Mouse (Mus musculus): Measurements from ENCODE around the gene Tenm2. TPM values are rescaled to one million over a fixed set of nuclear protein-coding genes. Genes with fewer than 3 reads are reported as not detected.

The Tenm2 gene
- polyA plus RNA-seq, 1 experiment from 2014 or later: 8.6 TPM

DNA sequence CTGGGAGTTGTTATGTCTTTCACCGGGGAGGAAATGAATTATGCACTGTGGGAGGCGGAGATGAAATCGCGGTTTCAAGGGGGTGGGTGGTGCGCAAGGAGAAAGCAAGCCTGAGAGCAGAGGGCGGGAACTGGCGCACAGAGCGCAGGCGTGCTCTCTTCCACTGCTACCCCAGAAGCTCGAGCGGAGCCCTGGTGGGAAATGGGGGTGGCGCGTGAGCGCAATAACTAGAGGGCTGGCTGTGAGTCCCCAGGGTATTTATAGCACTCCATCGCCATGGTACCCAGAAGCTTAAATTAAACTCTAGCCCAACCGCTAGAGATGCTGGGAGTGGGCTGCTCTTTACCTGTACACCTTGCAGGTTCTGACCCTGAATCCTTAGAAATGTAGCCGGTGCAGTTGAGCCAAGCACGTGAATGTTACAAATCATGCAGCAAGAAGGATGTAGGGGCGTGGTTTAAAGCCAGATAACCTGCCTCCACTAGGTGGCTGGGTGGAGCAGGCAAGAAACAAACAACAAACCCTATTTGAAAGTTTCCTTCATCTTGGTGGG lies 1249.8 kb downstream of the Tenm2 start:
- peaks cover 10% of the 10 kb centered on the region for H3K4me1 ChIP-seq
- no peak overlapping the region for H3K27ac ChIP-seq
- H3K9ac ChIP-seq: 0 out of 2 replicates have a peak overlapping the region, but pooled peaks have one; percentile 17
- peak overlapping the region; percentile 59 for H3K4me2 ChIP-seq (replicated peaks)
- H3K4me3 ChIP-seq: no peak overlapping the region
- peak; percentile 55 for ATAC-seq (ENCODE audit: low FRiP score, low read depth)
- H3K9me3 ChIP-seq: no peaks in the 10 kb centered on the region
- under 1% methylated on average over 19 of the region's 19 CpGs for WGBS
- no peaks in the 10 kb centered on the region for H3K36me3 ChIP-seq
- H3K27me3 ChIP-seq (replicated peaks): peaks cover 8% of the 10 kb centered on the region; the same call in 1 of the 2 replicates

DNA sequence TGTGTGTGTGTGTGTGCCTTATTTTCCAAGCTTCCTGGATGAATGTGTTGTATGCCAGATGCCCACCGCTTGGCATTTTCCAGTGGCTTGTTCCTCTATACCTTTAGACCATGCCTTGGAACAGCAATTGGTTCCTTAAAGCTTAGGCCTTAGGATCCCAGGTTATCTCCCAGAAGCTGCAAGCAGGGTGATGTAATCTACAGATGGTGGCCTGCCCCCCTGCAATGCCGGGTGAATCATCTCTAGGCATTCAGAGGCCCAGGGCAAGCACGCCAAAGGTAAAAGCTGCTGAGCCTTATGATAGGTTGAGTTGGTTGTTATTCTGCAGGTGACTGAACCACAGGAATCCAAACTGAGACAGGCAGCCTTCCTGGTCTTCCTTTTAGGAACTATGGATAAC lies 1253.0 kb downstream of the Tenm2 start:
- H3K36me3 ChIP-seq: no peaks in the 10 kb centered on the region
- H3K4me2 ChIP-seq (replicated peaks): no peak overlapping the region
- peaks cover 30% of the 10 kb centered on the region for H3K4me1 ChIP-seq
- ATAC-seq (ENCODE audit: low FRiP score, low read depth): no peak
- H3K27me3 ChIP-seq (replicated peaks): peaks cover 8% of the 10 kb centered on the region; the same call in 1 of the 2 replicates
- H3K27ac ChIP-seq: no peak overlapping the region
- 90% methylated on average over 3 of the region's 3 CpGs for WGBS
- H3K9ac ChIP-seq: no peak overlapping the region
- no peak overlapping the region for H3K4me3 ChIP-seq
- H3K9me3 ChIP-seq: no peaks in the 10 kb centered on the region

DNA sequence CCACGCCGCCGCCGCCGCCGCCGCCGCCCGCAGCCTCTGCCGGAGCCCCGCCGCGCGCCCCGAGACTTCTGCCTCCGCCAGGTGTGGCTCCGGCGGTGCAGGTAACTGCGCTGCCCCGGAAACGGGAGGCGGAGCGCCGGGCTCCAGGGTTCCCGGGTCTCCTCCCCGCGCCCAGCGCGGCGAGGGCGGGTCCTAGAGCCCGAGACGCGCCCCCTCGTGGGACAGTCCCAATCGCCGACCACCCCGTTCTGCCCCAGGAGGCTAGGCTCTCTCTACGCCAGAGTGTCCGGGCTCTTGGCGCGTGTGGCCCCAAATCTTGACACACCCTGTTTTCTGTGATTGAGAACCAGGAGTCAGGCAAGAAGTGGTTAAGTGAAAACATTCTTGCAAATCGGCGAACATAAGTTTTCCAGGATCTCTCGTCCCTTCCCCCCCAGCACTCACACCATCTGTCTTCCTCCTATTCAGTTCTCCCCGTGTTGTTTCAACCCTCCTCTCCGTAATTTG lies 1255.3 kb downstream of the Tenm2 start, which contains the start of gene Wwc1:
Gene Wwc1 (minus strand): TSS at position 117 of the 507 bp plus-strand sequence.
- Histone ChIP-seq H3K4me2 (replicated peaks) (peak within 1 kb of the TSS; percentile 93), H3K27ac (no peak within 1 kb of the TSS), H3K9me3 (no peaks in the 10 kb centered on the region), H3K4me1 (peaks cover 39% of the 10 kb centered on the region), H3K27me3 (replicated peaks) (peaks cover 8% of the 10 kb centered on the region; the same call in 1 of the 2 replicates), H3K36me3 (no peaks in the 10 kb centered on the region), H3K4me3 (peak within 1 kb of the TSS; percentile 87), H3K9ac (peak within 1 kb of the TSS; percentile 89)
- under 1% methylated on average over 35 of the region's 47 CpGs for WGBS
- ATAC-seq (ENCODE audit: low FRiP score, low read depth): peak; percentile 81

DNA sequence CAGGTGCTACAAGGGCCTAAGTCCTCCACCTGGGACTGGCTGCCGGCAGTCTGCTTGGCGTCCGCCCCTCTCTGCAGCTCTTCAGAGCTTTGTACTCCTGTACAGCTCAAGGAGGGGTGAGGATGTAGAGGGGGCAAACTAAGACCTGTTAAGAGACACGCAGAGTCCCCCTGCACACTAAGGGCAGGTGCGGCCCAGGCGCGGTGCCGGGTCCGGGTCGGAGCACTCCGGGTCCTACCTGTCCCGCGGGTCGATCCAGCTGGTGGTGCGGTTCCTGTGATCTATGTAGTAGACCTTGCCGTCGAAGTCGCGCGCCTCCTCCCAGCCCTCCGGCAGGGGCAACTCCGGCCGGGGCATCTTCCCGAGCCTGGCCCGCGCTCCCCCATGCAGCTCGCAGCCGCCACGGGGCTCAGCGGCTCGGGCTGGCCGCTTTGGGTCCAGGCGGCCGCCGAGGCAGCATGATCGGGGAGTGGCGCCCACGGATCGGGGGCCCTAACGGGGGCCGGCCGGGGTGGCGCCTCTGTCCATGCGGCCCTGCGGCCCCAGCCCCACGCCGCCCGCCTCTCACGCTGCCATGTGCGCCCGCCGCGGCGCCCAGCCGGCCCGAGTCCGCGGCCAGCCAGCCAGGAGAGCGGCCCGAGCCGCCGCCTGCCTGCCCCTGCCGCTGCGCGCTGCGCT lies 1255.9 kb downstream of the Tenm2 start:
- Histone ChIP-seq H3K4me1 (peaks cover 39% of the 10 kb centered on the region), H3K27ac (no peak overlapping the region), H3K9me3 (no peaks in the 10 kb centered on the region), H3K4me3 (peak overlapping the region; percentile 87), H3K36me3 (no peaks in the 10 kb centered on the region), H3K9ac (peak overlapping the region; percentile 89), H3K4me2 (replicated peaks) (peak overlapping the region; percentile 93), H3K27me3 (replicated peaks) (peaks cover 8% of the 10 kb centered on the region; the same call in 1 of the 2 replicates)
- WGBS: under 1% methylated on average over 60 of the region's 66 CpGs
- peak; percentile 61 for ATAC-seq (ENCODE audit: low FRiP score, low read depth)

DNA sequence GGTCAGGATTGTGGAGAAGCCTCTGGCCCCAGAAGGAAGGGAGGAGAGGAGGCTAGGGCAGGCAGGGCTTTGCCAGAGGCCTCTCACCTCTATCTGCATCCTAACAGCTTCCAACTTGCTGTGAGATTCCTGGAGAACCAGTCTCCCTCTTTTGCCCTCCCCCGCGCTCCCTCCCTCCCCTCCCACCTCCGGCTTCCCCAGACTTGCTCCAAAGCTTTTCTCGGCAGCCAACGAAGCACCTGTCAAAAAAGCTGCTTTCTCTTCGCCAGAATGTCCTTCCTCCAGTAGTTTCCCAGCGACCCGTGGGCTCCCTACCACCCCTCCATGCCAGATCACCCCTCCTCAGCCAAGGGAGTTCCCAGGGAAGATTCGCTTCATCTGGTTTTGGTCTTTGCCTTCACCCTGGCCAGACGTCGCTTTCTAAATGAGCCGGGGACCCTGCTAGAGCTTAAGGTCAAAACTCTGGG lies 1256.5 kb downstream of the Tenm2 start:
- Histone ChIP-seq H3K4me3 (peak overlapping the region; percentile 87), H3K27ac (no peak overlapping the region), H3K4me2 (replicated peaks) (peak overlapping the region; percentile 93), H3K27me3 (replicated peaks) (peaks cover 8% of the 10 kb centered on the region; the same call in 1 of the 2 replicates), H3K9me3 (no peaks in the 10 kb centered on the region), H3K36me3 (no peaks in the 10 kb centered on the region), H3K4me1 (peaks cover 39% of the 10 kb centered on the region), H3K9ac (peak overlapping the region; percentile 89)
- ATAC-seq (ENCODE audit: low FRiP score, low read depth): peak; percentile 4; the same call in 1 of the 2 replicates
- under 1% methylated on average over 12 of the region's 12 CpGs for WGBS

DNA sequence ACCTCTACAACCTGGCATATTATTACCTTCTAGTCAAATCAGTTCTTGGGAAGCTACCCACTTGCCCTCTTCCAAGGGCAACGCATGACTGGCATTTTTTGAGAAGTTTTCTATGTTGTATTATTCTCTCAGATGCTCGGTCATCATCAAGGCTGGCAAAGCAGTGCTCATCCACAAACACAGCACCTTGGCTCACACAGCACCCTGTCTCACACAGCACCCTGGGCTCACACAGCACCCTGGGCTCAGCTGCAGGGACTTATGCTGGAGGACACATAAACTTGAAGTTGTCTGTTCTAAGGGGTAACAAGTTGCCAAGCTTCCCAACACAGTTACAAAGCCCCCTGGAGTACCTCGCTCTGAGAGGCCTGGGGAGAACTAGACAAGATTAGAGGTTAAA lies 1258.0 kb downstream of the Tenm2 start:
- 90% methylated on average over 3 of the region's 3 CpGs for WGBS
- Histone ChIP-seq H3K4me2 (replicated peaks) (peak overlapping the region; percentile 93; the same call in 1 of the 2 replicates), H3K9ac (no peak overlapping the region), H3K9me3 (no peaks in the 10 kb centered on the region), H3K4me3 (no peak overlapping the region), H3K27me3 (replicated peaks) (peaks cover 8% of the 10 kb centered on the region; the same call in 1 of the 2 replicates), H3K4me1 (peaks cover 53% of the 10 kb centered on the region), H3K36me3 (no peaks in the 10 kb centered on the region), H3K27ac (no peak overlapping the region)
- ATAC-seq (ENCODE audit: low FRiP score, low read depth): no peak

DNA sequence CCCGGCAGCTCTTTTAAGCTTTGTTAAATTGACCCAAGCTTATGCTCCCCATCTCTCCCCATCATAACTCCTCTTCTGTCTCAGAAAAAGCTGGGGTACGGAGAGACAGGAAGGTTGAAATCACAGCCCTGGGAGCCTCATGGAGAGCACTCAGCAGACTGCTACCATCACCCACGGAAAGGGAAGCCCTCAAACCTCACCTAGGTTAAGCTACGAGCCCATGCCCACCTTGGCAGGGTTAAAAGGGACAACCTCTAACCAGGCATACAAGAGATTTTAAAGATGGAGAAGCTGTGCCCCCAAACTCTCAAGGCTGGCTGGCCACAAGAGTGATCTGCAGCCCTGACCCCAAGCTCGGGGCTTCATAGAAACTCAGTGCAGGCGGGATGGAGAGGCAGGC lies 1258.7 kb downstream of the Tenm2 start:
- no peak overlapping the region for H3K9ac ChIP-seq
- 64% methylated on average over 6 of the region's 6 CpGs for WGBS
- H3K36me3 ChIP-seq: no peaks in the 10 kb centered on the region
- H3K4me3 ChIP-seq: no peak overlapping the region
- peaks cover 60% of the 10 kb centered on the region for H3K4me1 ChIP-seq
- no peak overlapping the region for H3K27ac ChIP-seq
- peaks cover 8% of the 10 kb centered on the region; the same call in 1 of the 2 replicates for H3K27me3 ChIP-seq (replicated peaks)
- peak overlapping the region; percentile 3 for H3K4me2 ChIP-seq (replicated peaks)
- no peak for ATAC-seq (ENCODE audit: low FRiP score, low read depth)
- H3K9me3 ChIP-seq: no peaks in the 10 kb centered on the region

DNA sequence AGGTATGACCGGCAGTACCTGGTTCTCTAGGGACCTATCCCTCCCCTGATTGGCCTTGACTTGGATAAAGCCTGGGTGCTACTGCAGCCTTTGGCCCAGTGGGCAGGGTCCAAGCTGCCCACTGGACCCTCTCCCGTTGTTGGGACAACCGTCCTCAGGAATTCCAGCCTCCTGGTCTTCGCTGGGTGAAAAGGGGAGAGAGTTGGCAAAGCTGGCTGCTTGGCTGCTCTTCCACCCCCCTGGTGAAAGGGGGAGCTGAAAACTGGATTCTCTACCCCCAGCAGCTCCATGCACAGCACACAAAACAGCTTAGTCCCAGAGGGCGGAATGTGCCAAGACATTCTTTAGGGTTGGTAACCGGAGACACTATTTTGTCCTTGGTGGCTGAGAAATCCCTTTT lies 1259.3 kb downstream of the Tenm2 start:
- peaks cover 65% of the 10 kb centered on the region for H3K4me1 ChIP-seq
- no peak for ATAC-seq (ENCODE audit: low FRiP score, low read depth)
- H3K4me2 ChIP-seq (replicated peaks): peak overlapping the region; percentile 12; the same call in 1 of the 2 replicates
- H3K36me3 ChIP-seq: no peaks in the 10 kb centered on the region
- no peak overlapping the region for H3K27ac ChIP-seq
- WGBS: 42% methylated on average over 6 of the region's 6 CpGs
- H3K27me3 ChIP-seq (replicated peaks): peaks cover 3% of the 10 kb centered on the region; the same call in 1 of the 2 replicates
- no peak overlapping the region for H3K4me3 ChIP-seq
- no peak overlapping the region for H3K9ac ChIP-seq
- no peaks in the 10 kb centered on the region for H3K9me3 ChIP-seq

DNA sequence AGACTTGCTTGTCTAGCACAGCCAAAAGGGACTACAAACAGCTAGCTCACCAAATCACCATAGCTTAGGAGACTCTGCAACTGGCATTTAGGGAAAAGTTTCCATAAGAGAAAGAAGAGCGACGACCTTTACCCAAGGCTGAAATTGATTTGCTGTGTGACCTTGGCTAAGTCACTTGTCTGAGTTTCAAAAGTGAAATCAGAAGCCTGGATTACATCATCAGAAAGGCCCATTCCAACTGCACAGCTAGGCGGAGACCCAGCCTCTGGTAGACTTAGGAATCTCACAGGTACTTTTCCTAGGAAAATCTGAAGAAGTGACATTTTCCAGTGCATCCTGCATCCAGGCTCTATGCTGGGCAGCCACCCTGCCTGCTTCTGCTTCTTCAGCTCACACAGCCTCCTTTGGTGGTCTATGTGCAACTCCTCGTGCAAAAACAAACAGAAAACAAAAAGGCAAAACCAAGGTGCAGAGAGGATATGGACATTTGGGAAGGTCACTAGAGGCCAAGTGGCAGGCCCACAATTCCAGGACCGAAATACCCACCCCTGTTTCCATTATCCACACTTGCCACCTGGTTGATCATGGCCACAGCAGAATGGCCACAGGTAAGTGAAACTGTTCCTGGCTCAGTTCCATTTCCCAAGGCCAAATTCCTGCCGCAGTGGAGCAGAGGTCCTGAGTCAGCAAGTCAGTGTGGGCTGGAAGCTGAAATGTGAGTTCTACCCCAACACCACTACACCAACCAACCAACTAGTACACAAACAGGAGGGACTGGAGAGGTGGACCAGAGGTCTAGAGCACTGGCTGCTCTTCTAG lies 1260.9 kb downstream of the Tenm2 start:
- H3K27me3 ChIP-seq (replicated peaks): no peaks in the 10 kb centered on the region
- H3K9ac ChIP-seq: no peak overlapping the region
- peaks cover 61% of the 10 kb centered on the region for H3K4me1 ChIP-seq
- no peaks in the 10 kb centered on the region for H3K9me3 ChIP-seq
- no peak overlapping the region for H3K27ac ChIP-seq
- no peaks in the 10 kb centered on the region for H3K36me3 ChIP-seq
- H3K4me3 ChIP-seq: no peak overlapping the region
- no peak overlapping the region for H3K4me2 ChIP-seq (replicated peaks)
- 88% methylated on average over 6 of the region's 6 CpGs for WGBS
- ATAC-seq (ENCODE audit: low FRiP score, low read depth): no peak

DNA sequence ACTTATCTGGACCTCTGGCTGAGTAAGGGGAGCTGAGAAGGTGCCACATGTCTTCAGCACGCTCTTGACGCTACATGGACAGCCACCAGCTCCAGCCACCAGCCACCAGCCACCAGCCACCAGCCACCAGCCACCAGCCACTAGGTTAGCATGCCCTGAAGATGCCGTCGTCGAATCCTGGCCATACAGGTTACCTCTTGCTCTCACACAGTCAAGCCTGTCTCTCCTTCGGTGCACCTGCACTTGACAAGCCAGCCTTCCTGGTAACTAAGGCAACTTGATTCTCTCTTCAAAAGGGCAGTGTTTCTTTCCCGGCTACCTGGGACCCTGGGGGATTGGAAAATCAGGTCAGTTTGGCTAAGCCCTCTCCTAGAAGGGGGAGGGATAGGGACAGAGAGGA lies 1262.6 kb downstream of the Tenm2 start:
- Histone ChIP-seq H3K9me3 (no peaks in the 10 kb centered on the region), H3K9ac (no peak overlapping the region), H3K36me3 (no peaks in the 10 kb centered on the region), H3K4me3 (no peak overlapping the region), H3K27ac (no peak overlapping the region), H3K4me1 (peaks cover 48% of the 10 kb centered on the region), H3K27me3 (replicated peaks) (no peaks in the 10 kb centered on the region), H3K4me2 (replicated peaks) (peak overlapping the region; percentile 39; the same call in 1 of the 2 replicates)
- WGBS: 52% methylated on average over 7 of the region's 7 CpGs
- no peak for ATAC-seq (ENCODE audit: low FRiP score, low read depth)

DNA sequence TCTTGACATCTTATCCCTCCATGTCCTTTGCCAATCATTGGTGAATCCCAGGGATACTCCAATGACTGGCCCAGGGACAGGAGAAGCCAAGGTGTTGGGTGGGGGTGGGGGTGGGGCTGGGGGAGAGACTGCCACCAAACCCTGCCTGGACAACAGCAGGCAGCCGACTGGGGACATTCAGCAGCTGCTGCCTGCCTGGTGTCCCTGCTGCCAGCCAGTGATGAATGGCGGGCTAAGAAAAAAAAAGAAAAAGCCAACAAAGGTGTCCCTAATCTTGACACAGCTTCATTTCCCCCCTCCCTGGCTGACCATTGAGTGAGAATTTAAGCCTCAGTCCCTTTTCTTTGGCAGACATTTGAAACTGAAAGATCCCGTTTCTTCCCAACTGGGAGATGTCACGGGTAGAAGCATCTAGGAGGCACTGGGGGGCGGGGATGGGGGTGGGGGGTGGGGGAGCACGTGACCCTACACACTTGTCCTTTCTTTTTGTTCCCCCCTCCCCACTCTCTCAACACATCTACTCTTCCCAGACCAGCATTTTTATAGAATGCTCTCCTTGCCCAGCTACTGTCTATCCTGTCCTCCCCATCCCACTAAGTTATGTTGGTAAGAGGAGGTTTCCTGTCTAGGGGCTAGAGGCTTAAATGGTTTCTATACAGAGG lies 1263.4 kb downstream of the Tenm2 start:
- ATAC-seq (ENCODE audit: low FRiP score, low read depth): peak; percentile 64
- Histone ChIP-seq H3K27ac (no peak overlapping the region), H3K4me2 (replicated peaks) (peak overlapping the region; percentile 39), H3K27me3 (replicated peaks) (no peaks in the 10 kb centered on the region), H3K9ac (no peak overlapping the region), H3K36me3 (no peaks in the 10 kb centered on the region), H3K4me1 (peaks cover 42% of the 10 kb centered on the region), H3K4me3 (no peak overlapping the region), H3K9me3 (no peaks in the 10 kb centered on the region)
- WGBS: 6% methylated on average over 6 of the region's 6 CpGs
